Mouse (Mus musculus) right cerebral cortex, postnatal 4 days (tissue): ENCODE measurements around the gene Mrto4.
A peak's percentile ranks its signal among the peaks of the same experiment; 100 is the strongest.
"Not testable (repeated sequence)": the region's sequence is repeated elsewhere in the genome, so short reads cannot be mapped to it uniquely, and the experiment has no call there.

Experiments used
- DNase-seq: peaks from one replicate; pipeline ENCODE4 v3.0.0-alpha.2; 2022

Gene Mrto4

GRCm38 (mm10) chr4:139351931-139352711 is at the start of gene Mrto4, which contains the start of the genes Emc1 and Ubr4:
Mrto4 (minus strand) TSS chr4:139352576.
Emc1 (plus strand) TSS chr4:139352587.
Ubr4 (plus strand) TSS chr4:139352609.
- peak; percentile 81 for DNase-seq

GRCm38 (mm10) chr4:139400487-139400886 is 48.1 kb upstream of the Mrto4 start:
- no peak for DNase-seq

GRCm38 (mm10) chr4:139395431-139395830 is 43.1 kb upstream of the Mrto4 start:
- no peak for DNase-seq

GRCm38 (mm10) chr4:139389557-139389956 is 37.2 kb upstream of the Mrto4 start:
- DNase-seq: no peak

- DNase-seq: no peak
Observed at GRCm38 (mm10) chr4:139386869-139387319, 34.5 kb upstream of the Mrto4 start.

GRCm38 (mm10) chr4:139385841-139386240 is 33.5 kb upstream of the Mrto4 start:
- DNase-seq: not testable (repeated sequence)

GRCm38 (mm10) chr4:139382231-139382630 is 29.9 kb upstream of the Mrto4 start:
- no peak for DNase-seq

GRCm38 (mm10) chr4:139381452-139381845 is 29.1 kb upstream of the Mrto4 start:
- no peak for DNase-seq

GRCm38 (mm10) chr4:139380775-139381451 is 28.5 kb upstream of the Mrto4 start:
- no peak for DNase-seq

GRCm38 (mm10) chr4:139380207-139380748 is 27.9 kb upstream of the Mrto4 start:
- peak; percentile 100 for DNase-seq

GRCm38 (mm10) chr4:139379719-139380118 is 27.3 kb upstream of the Mrto4 start:
- no peak for DNase-seq

GRCm38 (mm10) chr4:139373531-139373930 is 21.2 kb upstream of the Mrto4 start:
- DNase-seq: no peak

GRCm38 (mm10) chr4:139373130-139373529 is 20.8 kb upstream of the Mrto4 start:
- no peak for DNase-seq

GRCm38 (mm10) chr4:139368038-139368437 is 15.7 kb upstream of the Mrto4 start:
- DNase-seq: no peak

GRCm38 (mm10) chr4:139367336-139367735 is 15.0 kb upstream of the Mrto4 start:
- DNase-seq: no peak

- no peak for DNase-seq
Observed at GRCm38 (mm10) chr4:139360761-139361548, 8.6 kb upstream of the Mrto4 start.

GRCm38 (mm10) chr4:139357211-139357610 is 4.8 kb upstream of the Mrto4 start:
- no peak for DNase-seq

GRCm38 (mm10) chr4:139352832-139353231 is 456 bp upstream of the Mrto4 start:
- no peak for DNase-seq

GRCm38 (mm10) chr4:139345416-139346019 is 6.9 kb downstream of the Mrto4 start:
- no peak for DNase-seq

GRCm38 (mm10) chr4:139343718-139344117 is 8.7 kb downstream of the Mrto4 start:
- peak; percentile 58 for DNase-seq

GRCm38 (mm10) chr4:139341556-139342233 is 10.7 kb downstream of the Mrto4 start:
- no peak for DNase-seq

- DNase-seq: no peak
Observed at GRCm38 (mm10) chr4:139340835-139341234, 11.5 kb downstream of the Mrto4 start.
